Mouse (Mus musculus) thymus, postnatal 0 days (tissue): ENCODE measurements around the gene Cmc1. TPM values are rescaled to one million over a fixed set of nuclear protein-coding genes. Genes with fewer than 3 reads are reported as not detected.

Experiments
- DNase-seq: peaks from one replicate; pipeline ENCODE4 v3.0.0-alpha.2; 2015; ENCODE audit warnings: low spot score
- polyA plus RNA-seq: library from polyadenylated mRNA; unstranded; fragments of >200 nt; fragmentation: Nextera tagmentation; extraction: Ambion mirVana; gene quantifications from 2 replicates; pipeline ENCODE4 v1.2.1, GENCODE M21; 2015

The Cmc1 gene
- 94.5 and 99.1 TPM in 2 replicates for polyA plus RNA-seq

DNA sequence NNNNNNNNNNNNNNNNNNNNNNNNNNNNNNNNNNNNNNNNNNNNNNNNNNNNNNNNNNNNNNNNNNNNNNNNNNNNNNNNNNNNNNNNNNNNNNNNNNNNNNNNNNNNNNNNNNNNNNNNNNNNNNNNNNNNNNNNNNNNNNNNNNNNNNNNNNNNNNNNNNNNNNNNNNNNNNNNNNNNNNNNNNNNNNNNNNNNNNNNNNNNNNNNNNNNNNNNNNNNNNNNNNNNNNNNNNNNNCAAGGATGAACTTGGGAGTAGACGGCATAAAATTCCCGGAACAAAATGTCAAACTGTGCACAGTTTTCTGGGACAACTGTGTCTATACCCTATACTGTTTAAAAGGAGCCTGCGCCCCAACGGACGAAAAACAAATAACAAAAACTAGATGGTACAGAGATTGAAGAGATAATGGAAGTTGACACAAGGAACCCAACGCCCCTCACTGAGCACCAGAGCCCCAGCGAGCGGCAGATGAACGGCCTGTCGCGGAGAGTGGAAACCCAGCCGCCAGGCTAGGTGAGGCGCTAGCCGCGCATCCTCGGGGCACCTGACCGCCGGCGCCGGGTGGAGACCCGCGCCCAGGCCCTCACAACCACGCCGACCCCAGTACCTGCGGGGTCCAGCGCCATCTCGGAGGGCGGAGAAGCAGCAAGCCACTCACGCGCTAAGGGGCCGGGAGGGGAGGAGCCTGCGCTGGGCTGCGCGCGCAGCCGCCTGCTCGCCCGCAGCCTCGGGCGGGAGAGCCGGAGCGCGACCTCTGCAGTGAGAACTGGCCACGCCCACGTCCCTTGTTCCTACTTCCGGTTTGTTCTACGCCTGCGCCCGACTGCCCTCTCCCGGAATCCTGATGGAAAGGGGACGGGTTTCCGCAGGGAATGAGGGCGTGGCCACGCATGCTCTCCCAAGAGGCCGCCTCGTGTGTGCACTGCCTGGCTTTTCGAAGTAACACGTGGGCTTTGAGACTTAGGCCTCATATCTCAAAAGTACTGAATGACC is at the start of gene Cmc1:
Gene Cmc1 (minus strand): TSS at position 771 of the 996 bp plus-strand sequence.
- DNase-seq = peak; percentile 93

DNA sequence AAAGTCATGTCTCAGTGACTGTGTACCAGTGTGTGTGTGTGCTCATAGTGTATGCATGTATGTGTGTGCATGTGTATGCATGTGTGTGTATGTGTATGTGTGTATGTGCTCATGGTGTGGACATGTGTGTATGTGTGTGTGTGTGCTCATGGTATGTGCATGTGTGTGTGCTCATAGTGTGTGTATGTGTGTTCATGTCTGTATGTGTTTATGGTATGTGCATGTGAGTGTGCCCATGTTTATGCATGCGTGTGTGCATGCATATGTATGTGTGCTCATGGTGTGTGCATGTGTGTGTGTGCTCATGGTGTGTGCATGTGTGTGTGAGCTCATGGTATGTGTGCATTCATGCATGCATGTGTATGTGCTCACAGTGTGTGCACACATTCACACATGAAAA is 48.6 kb upstream of the Cmc1 start:
- DNase-seq = no peak

DNA sequence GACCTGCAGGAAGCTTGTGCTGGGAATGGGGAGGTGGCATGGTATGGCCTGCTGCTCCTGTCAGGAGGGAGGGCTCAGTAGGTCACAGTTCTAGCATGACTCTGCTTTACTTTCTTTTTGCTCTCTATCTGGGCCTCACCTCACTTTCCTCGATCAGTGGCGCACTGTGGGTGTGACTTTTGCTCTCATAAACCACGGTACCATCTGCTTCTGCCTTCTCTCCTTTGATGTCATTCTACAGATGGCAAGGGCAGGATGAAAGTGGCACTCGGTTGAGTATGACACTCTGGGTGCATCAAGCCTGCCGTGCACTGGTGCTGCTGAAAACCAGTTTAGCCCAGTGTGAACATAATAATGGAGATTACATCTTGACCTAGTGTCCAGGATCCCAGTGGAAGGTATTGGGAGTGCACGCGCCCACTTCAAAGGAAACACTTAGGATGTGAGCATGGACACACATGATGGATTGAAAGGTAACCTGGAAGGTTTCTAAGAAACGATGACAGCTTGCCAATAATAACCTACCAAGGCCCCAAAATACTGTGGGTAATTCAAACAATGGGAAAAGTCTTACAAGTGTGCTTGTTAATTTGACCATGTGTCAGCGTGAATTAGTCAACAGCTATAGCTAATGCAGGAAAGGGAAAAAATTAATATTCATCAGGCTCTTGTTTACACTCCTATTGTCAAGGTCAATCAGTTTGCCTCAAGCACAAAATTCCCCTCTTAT is 46.8 kb upstream of the Cmc1 start:
- peak; percentile 79 for DNase-seq

DNA sequence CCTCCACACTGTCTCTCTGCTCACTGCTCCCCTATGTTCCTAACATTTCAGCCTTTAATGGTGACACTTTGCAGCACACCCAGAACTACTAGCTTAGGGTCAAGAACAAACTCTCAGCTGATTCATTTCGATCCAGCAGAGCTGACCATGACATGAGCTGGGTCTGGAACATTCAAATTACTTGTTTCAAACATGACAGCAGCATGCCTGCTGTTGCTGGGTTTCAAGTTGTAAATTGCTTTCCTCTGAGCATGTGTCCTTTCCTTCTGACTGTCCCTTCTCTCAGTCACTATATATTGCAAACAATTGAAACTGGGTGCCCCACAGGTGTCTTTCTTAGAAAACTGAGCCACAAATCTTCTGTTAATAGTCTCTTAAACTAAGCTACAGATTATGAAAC is 43.3 kb upstream of the Cmc1 start:
- no peak for DNase-seq

DNA sequence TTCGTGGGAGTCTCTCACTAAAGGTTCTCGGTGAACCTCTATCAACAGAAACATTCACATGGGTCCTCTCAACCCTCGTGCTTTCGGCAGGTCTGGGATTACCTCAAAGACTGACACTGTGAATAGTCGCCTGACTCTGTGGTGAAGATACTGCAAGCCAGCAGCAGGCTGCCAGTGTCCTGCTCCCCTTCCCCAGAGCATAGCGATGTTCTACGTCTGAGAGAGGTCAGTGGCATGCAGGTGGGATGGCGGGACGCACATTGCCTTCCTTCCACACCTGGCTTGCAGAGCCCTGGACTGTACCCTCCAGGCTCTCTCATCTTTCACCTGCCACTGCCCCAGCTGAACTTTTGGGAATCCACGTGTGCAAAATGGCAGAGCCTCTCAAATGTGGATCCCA is 41.3 kb upstream of the Cmc1 start:
- no peak for DNase-seq

DNA sequence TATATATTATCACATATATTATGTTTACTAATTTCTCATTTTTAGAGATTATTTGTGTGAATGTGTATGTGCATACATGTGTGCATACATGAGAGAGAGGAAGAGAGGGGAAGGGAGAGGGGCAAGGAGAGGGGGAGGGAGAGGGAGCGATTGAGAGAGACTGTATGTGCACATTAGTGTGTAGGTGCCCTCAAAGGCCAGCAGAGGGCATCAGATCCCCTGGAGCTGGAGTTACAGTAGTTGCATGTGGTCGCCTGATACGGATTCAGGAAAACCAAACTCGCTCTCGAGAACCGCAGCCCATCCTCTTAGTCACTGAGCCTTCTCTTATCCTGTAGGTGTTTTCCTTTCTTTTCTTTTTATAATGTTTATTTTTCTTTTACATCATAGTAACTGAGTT is 38.4 kb upstream of the Cmc1 start:
- no peak for DNase-seq

DNA sequence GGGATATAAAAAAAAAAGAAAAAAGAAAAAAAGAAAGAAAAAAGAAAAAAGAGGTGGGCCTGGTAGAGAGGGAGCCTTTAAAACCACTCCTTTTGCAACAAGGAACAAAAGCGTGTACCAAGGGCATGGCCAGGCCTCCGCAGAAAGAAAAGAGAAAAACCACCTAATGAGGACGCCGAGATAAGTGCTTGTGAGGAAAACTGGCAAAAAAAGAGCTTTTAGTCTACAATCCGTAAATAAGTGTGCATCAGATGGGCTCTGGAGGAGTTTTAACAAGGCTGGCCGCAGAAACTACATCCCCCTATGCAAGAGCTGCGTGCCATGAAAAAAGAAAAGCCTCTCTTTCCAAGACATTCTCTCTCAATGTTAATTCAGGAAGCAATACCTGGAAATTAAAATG is 37.4 kb upstream of the Cmc1 start:
- no peak for DNase-seq

DNA sequence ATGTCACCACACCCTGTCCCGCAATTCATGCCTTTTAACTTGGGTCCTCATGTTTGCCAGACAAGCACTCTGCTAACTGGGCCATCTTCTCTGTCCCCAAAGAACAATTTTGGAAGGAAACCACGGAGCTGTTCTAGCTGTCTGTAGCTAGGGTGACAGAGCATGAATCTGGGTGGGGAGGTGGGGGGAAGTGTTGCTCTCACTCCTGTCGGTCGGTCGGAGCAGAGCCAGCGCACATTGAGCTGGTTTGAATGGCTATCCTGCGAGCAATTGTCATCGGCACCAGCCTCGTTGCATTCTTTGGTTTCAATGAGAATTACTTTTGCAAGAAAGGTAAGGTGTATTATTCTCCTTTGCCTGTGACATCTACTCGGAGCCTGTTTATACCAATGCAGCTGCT is 36.8 kb upstream of the Cmc1 start:
- DNase-seq = no peak

DNA sequence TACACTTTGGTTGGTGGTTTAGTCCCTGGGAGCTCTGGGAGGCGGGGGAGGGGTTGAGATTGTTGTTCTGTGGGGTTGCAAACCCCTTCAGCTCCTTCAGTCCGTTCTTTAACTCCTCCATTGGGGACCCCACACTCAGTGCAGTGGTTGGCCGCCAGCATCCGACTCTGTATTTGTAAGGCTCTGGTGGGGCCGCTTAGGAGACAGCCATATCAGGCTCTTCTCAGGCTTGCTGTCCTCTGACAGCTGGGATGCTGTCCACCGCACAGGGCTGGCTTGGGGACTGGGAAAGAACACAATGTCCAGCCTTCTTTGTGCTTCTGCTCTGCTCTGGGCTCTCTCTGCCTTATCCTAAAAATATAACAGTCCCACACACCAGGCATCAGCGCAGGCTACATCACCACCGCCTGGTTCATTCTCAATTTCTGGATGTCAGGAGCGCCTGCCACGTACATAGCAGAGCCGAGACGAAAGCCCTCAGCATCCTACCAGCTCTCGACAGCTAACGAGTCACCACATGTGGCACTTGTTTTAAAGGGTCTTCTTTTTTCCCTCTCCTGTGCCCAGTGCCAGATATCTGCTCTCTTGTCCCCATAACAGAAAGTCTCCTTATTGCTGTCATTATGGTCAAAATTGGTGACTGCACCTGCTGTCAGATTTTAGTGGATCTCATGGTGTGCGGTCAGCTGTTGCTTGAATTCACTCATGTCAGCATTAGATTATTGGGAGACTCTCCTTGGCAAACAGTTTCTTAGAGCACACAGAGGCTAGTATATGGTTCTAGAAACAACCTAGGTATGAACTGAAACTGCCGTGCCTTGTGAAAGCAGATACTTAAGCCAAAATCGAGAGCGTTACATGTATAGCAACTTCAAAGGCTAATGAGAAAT is 29.4 kb upstream of the Cmc1 start:
- no peak for DNase-seq

DNA sequence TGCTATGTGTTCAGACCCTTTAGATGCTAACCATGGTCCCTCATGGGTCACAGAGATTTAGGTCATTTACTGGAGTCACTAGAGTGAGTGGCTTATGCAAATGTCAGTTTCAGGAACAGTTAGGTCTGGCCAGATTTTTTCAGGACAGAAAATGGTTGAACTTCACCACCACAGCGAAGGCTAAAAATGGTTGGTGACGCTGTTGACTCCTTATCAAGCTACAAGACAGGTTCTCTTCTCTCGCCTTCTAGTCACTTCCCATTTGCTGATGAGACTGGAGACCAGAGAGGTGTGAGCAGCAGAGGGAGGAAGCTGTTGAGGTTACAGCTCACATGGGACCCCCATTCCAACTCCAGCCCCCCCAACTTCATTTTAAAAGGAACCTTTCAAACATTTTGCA is 26.7 kb upstream of the Cmc1 start:
- no peak for DNase-seq

DNA sequence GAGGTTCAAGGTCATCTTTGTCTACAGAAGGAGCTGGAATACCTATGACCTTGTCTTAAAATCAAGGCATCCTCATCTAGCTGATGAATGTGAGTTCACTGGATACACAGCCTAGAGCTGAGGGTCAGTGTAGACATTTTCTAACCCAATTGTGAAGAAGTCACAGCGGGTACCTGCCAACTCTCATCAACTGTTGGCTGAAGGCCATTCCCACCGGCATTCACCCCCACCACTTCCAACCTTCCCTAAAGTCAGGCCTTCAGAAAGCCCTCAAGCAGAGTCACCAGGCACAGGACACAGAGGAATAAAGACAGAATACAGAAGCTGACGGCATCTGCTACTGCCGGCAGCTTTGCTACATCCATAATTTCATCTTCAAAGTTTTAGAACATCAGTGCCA is 25.4 kb upstream of the Cmc1 start:
- no peak for DNase-seq

DNA sequence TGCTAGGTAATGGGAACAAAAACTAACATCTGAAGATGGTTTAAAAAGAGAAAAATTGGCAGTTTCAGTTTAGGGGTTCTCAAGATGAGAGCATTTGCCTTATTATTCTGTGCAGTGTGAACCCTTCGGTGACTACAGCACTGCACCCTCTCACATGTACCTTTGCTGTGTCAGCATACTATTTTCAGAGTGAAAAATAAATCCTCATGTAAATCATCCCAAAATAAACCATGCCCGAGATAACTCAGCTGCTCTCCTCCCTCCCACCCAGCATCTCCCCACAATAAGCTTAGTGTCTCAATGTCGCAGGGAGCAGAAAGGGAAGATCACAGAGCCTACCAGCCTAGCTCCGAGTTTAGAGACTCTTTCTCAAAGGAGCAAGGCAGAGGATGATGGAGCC is 23.1 kb upstream of the Cmc1 start:
- no peak for DNase-seq

DNA sequence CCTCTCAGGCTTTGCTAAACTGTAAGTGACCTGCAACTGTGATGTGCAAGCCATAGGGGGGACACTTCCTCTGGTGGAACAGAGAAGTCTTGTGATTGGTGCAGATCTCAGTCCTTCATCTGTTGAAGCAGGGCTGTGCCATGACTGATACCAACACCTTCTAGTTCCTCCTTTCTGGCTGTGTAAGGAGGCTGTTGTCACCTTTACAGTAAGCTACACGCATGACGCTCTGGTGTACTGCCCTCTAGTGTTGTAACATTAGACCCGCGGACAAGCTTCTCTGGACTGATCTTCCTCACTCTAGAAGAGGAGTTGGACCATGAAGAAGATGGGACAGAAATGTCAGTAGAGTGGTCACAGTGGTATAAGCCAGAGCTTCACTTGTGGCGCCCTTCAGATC is 18.6 kb upstream of the Cmc1 start:
- peak; percentile 33 for DNase-seq

DNA sequence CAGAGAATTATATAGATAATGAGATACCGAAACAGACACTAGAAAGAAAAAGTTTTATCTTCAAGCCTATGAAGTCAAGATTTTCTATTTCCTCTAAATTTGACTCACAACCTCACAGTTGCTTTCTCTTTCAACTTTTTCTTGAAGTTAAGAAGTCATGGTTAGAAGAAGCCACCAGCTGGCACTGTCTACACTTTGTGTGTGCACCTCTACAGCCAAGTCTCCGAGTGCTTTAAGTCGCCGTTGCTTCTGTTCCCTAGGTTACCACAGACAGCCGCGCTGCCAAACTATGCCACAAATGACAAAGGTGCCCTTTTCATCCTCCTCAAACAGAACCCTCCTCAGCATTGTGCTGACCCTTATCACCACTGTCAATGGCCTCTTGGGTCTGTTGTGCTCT is 17.6 kb upstream of the Cmc1 start:
- DNase-seq = peak; percentile 53

DNA sequence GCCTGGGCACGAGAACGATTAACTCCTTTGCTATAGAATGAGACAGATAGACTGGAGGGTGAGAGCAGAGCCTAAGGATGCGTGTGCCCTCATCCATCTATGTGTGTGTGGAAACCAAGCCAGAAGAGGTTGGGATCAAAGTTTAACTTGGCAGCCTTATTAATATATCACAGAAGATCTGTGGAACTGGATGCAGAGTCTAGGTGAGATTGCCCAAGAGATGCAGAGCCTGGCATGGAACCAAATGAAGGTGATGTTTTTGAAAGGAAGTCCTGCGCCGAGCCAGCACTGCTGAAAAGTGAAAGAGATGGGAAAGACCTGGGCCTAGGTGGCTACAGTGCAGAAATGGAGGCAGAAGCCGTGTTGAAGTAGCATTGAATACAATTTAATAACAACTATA is 11.6 kb upstream of the Cmc1 start:
- no peak for DNase-seq

DNA sequence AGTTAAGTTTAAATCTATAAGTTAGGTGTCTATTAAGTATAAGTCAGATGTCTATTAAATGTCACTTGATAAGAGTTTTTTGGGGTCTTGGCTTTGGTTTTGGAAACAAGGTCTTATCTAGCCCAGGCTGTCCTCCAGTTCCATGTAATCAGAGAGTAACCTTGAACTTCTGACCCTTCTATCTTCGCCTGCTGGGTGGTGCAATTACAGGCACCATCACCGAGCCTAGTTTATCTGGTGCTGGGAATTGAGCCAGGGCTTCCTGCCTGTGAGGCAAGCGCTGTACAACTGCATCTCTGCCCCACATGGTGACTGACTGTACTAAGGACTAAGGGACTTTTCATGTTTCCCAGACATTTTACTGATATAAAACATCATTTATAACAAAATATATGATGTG is 10.0 kb upstream of the Cmc1 start:
- no peak for DNase-seq

DNA sequence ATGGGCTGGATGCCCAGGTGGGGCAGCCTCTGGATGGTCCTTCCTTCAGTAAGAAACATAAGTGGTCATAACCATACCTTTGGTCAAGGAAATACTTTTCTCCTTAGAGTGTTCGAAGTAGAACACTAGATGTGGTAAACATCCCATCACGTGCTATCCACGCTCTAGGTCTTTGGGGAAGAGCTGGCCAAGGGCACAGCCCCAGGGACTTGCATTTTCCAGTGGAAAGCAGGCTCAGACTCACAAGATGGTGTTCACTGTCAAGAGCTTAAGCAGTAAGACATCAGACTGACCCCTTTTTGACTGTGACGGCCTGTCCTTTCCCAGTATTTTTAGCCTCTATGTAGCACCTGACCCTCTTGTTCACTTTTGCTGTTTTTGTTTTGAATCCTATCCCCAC is 8.2 kb upstream of the Cmc1 start:
- no peak for DNase-seq

DNA sequence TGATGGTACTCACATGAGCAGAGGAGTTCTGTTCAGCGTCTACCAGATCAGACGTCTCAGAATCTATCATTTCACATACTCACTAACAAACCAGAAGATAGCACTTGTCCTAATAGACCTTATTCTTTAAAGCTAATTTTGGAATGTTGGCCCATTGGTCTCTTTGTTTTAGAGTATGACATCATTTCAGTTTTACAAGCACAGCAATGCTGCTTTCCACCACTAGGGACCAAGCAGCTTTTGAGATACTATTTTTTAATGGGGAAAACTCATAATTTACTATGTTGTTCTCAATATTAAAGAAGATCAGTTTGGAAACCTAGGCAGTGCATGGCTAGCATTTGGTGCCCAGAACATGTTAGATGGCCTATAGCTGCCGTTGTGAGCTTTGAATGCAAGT is 7.3 kb upstream of the Cmc1 start:
- DNase-seq = peak; percentile 12

DNA sequence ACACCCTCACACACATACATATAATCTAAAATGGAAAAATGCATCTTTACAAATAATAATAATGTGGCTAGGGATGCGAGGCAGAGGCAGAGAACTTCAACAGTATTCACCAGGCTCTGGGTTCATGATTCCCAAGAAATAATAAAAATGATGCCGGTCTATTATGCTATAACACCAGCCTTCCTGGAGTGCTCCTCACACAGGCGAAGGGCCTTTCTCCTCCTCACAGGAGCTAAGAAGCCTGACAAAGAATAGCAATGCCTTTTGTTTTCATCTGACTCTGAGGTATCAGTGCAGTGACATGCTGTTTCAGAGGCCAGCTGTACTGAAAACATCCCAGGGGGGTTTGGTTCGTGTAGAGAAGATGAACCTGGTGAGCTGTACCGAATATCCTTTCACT is 4.7 kb upstream of the Cmc1 start:
- no peak for DNase-seq

DNA sequence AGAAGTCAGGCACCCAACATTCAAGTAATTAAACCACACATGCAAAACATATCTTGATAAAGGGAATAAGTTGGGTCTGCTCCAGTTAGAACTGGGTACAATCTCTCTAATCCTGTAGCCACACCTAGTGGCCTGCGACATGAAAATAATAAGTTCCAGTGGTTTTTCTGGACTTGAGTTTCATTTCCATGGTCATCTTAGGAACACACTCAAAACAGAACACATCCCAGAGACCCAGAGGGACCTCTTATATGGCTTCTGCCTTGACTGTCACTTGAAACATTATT is 1.2 kb upstream of the Cmc1 start:
- no peak for DNase-seq

DNA sequence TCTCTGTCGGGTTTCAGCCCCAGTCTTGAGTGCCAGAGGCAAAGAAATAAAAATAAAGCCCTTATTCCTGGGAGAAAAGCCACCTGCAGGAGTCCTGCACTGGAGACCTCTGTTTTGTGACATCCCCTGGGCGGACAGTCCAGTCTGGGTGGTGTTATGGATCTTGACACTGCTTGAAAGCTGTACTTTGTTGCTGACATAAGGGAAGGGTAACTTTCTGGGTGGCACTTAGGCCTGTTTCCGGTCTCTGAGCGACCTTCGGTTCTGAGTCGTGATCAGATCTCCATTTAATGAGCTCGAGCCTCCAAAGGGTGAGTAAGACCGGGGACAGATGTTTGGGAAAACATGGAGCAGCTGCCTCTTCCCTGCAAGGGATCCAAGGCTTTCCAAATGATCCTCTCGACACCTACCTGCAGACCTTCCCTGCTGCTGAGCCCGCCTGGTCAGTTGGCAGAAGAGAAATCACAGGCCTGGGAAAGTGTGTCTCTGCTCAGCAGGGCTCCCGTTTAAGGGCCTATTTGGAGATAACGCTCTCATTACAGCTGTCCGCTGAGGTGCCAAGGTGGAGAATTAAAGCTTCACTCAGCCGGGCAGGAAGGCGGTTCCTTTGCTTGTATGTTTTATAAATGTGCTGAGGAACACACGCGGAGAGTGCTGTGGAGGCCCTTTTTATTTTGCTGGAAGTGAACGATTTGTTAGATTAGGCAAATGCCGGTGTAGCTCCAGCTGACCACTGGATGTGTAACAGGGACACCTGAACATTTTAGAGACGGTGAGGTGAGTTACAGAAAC is 648 bp upstream of the Cmc1 start:
- DNase-seq = no peak
